Comparison of ENCODE assay signal across 18 mouse cellular contexts in genomic region chr14:61452481-61452880, GRCm38 (mm10). TPM values are rescaled to one million over a fixed set of nuclear protein-coding genes. Genes with fewer than 3 reads are reported as not detected.
A peak's percentile ranks its signal among the peaks of the same experiment; 100 is the strongest.
DNase-seq lines count a peak whose midpoint lies in the region; TF ChIP-seq lines count a peak whose summit lies in the region.
"Had no signal": no experiment of that assay in that cellular context is flagged by ENCODE, and none has a peak within 500 bp of the region (broad histone marks: within the 10 kb centered on the region; RNA-seq: fewer than 3 reads in every experiment).

No protein-coding gene starts in this region.

- WGBS in heart, adult 2 months, result 28% methylated on average over 6 of the region's 6 CpGs
- WGBS in heart, embryonic 10.5 days, result 60% methylated on average over 6 of the region's 6 CpGs

- H3K27me3 ChIP-seq in heart, adult 2 months (ENCODE audit: control insufficient read depth, insufficient read depth, low read length), result no peaks in the 10 kb centered on the region
- H3K27me3 ChIP-seq in heart, embryonic 10.5 days (ENCODE audit: insufficient read depth, poor library complexity, severe bottlenecking), result no peaks in the 10 kb centered on the region
- H3K27me3 ChIP-seq: forebrain, embryonic 13.5 days; liver, embryonic 15.5 days; midbrain, embryonic 13.5 days had no signal

- no peak for DNase-seq in heart, adult 2 months
- DNase-seq in heart, embryonic 10.5 days (ENCODE audit: low spot score), result no peak
- peak; percentile 43 for DNase-seq in lung, postnatal 10 days
- no peak for DNase-seq in lung, adult 18-20 months
- peak; percentile 16 for DNase-seq in lung, postnatal 25 days (ENCODE audit: low spot score)
- DNase-seq in B cell, adult 2 months, result no peak
- DNase-seq in spleen, postnatal 14 days (ENCODE audit: low spot score in 2 of 2), result no peak
- no peak for DNase-seq in testis, postnatal 14 days (ENCODE audit: low spot score)
- DNase-seq: adrenal gland, postnatal 36 days; cerebellum, adult 9-10 months; gastrocnemius, postnatal 36 days; kidney, postnatal 10 days; layer of hippocampus, adult 9-11 months; retina, postnatal 1 day; right cerebral cortex, postnatal 4 days had no signal

- H3K9ac ChIP-seq in heart, adult 2 months (ENCODE audit: low read depth, low read length), result no peak overlapping the region
- H3K9ac ChIP-seq: forebrain, embryonic 13.5 days; liver, embryonic 15.5 days; midbrain, embryonic 13.5 days had no signal

- no peak for TF ChIP-seq POLR2A in heart, adult 2 months (IDR thresholded peaks at IDR 0.05; ENCODE audit: insufficient read depth, low read depth, low read length)

- H3K9me3 ChIP-seq in heart, embryonic 10.5 days, result no peaks in the 10 kb centered on the region
- H3K9me3 ChIP-seq: forebrain, embryonic 13.5 days; liver, embryonic 15.5 days; midbrain, embryonic 13.5 days had no signal

- H3K4me1 ChIP-seq in heart, adult 2 months (ENCODE audit: control insufficient read depth, insufficient read depth, low read length), result peaks cover 6% of the 10 kb centered on the region
- peaks cover 10% of the 10 kb centered on the region for H3K4me1 ChIP-seq in heart, embryonic 10.5 days
- H3K4me1 ChIP-seq: forebrain, embryonic 13.5 days; liver, embryonic 15.5 days; midbrain, embryonic 13.5 days had no signal

- H3K36me3 ChIP-seq in heart, adult 2 months (ENCODE audit: control insufficient read depth, insufficient read depth, low read length), result no peaks in the 10 kb centered on the region
- no peaks in the 10 kb centered on the region for H3K36me3 ChIP-seq in heart, embryonic 10.5 days
- H3K36me3 ChIP-seq: liver, embryonic 15.5 days; midbrain, embryonic 13.5 days had no signal

- H3K27ac ChIP-seq in heart, adult 2 months, result peak overlapping the region; percentile 17; the same call in 1 of the 2 replicates
- no peak overlapping the region for H3K27ac ChIP-seq in heart, embryonic 10.5 days
- H3K27ac ChIP-seq: forebrain, embryonic 13.5 days; liver, embryonic 15.5 days; midbrain, embryonic 13.5 days had no signal

- H3K4me3 ChIP-seq in heart, adult 2 months, result no peak overlapping the region
- no peak overlapping the region for H3K4me3 ChIP-seq in heart, embryonic 10.5 days
- H3K4me3 ChIP-seq: forebrain, embryonic 13.5 days; liver, embryonic 15.5 days; midbrain, embryonic 13.5 days had no signal

- TF ChIP-seq EP300 in heart, adult 2 months (IDR thresholded peaks at IDR 0.05; ENCODE audit: insufficient read depth, low read depth, low read length), result no peak

- H3K79me2 ChIP-seq in heart, adult 2 months (replicated peaks; ENCODE audit: control insufficient read depth, insufficient read depth, low read length), result no peaks in the 10 kb centered on the region

- TF ChIP-seq CTCF in heart, adult 2 months (IDR thresholded peaks at IDR 0.05), result no peak

- intact Hi-C loops in heart, adult 2 months (cut with DNase I), result no loop called here

RNA-seq across cellular contexts. Expression of gene Kpna3, which starts 12.8 kb away (rescaled TPM):
- total RNA-seq in heart, adult 2 months (2021), result 10 to 100 TPM; 51.3 to 53.4 TPM
- 16.1 and 41.1 TPM in 2 replicates for polyA plus RNA-seq in heart, adult 2 months (2012; rRNA removed)
- polyA plus RNA-seq in heart, embryonic 10.5 days (2016; fragmentation: Nextera tagmentation; extraction: Ambion mirVana), result 46.1 and 53.1 TPM in 2 replicates

Comparison
In these comparisons a context has a peak if more than half of its experiments do, and no peak if none do; other contexts are left out.
1. DNase-seq: peak in lung, postnatal 10 days (single experiment) and lung, postnatal 25 days (single experiment); none in heart, adult 2 months (0 of 2), heart, embryonic 10.5 days (single experiment), lung, adult 18-20 months (0 of 2), B cell, adult 2 months (0 of 2), spleen, postnatal 14 days (0 of 2) and testis, postnatal 14 days (single experiment).